Mouse (Mus musculus) olfactory bulb, adult 2 months (tissue): ENCODE data around the gene Nyx. TPM values are rescaled to one million over a fixed set of nuclear protein-coding genes. Genes with fewer than 3 reads are reported as not detected.

Experiments
- H3K27ac ChIP-seq: fragments of 200-500 bp; 2 replicates; pipeline ENCODE4 v1.5.1; 2012; ENCODE audit warnings: low read depth, low read length; ENCODE audit not compliant: insufficient read depth
- H3K4me1 ChIP-seq: fragments of 200-500 bp; 2 replicates; pipeline ENCODE4 v1.6.1; 2012; ENCODE audit warnings: low read length; ENCODE audit not compliant: control insufficient read depth, insufficient read depth
- H3K4me3 ChIP-seq: fragments of 200-500 bp; 2 replicates; pipeline ENCODE4 v1.5.1; 2012; ENCODE audit warnings: mild to moderate bottlenecking, low read depth, low read length, moderate library complexity; ENCODE audit not compliant: insufficient read depth
- CTCF ChIP-seq: fragments of 200-500 bp; IDR thresholded peaks from 2 replicates; pipeline ENCODE4 v1.5.1; 2012; ENCODE audit warnings: low read depth, mild to moderate bottlenecking, low read length, moderate library complexity; ENCODE audit not compliant: insufficient read depth
- POLR2A ChIP-seq: fragments of 200-500 bp; IDR thresholded peaks from 2 replicates; pipeline ENCODE4 v1.6.1; 2012; ENCODE audit warnings: mild to moderate bottlenecking, low read depth, low read length, moderate library complexity; ENCODE audit not compliant: insufficient read depth
- WGBS: fragments of 180-500 bp; shearing (Covaris S2); methylation state at CpG from one replicate; pipeline ENCODE4 v1.1.7; 2018; 5-methylcytosine and 5-hydroxymethylcytosine counted together
- polyA plus RNA-seq: library from polyadenylated mRNA; stranded (reverse); fragments of >200 nt; gene quantifications from 2 replicates; pipeline ENCODE4 v1.2.4, GENCODE M21; 2012; ENCODE audit warnings: low replicate concordance; ENCODE audit not compliant: missing spikeins, insufficient read depth, insufficient read length

The Nyx gene
- polyA plus RNA-seq, 1 experiment = not detected

DNA sequence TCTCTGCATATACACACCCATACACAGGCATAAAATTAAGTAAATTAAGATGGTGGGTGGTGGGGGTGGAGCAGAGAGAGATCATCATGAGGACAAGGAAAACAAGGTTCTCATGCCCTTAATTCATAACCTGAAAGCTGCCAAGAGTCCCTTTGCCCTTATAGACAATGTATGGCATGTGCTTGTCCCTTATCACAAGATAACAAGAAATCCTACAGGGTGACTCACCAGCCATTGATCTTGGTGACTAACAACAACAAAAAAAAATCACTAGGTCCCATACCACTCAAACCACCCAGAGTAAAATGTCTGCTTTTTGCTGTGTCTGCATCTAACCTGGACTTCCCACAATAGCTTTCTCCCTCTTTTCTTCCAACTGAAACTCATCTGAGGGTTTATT lies 18.5 kb downstream of the Nyx start:
- Histone ChIP-seq H3K27ac (no peak overlapping the region), H3K4me3 (no peak overlapping the region), H3K4me1 (peaks cover 2% of the 10 kb centered on the region; the same call in 1 of the 2 replicates)
- TF ChIP-seq CTCF (no peak), POLR2A (no peak)

DNA sequence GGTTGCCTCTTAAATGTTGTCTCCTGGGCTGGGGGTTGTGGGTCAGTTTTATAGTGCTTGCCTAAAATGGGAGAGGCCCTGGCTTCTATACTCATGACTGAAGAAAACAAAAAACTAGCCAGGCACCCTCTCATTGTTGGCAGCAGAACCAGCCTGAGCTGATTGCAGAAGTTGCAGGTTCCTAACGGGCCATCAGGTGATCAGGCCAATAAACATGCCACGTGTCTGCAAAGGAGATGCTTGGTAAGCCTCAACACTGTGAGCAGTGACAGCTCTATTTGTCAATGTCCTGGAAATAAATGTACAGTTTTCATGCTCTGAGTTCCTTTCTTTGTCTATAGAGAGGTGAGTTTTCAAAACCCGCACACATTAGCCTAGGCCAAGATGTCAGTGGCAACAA lies 23.1 kb downstream of the Nyx start:
- WGBS = 88% methylated on average over 3 of the region's 3 CpGs
- H3K4me3 ChIP-seq = no peak overlapping the region
- no peak overlapping the region for H3K27ac ChIP-seq
- H3K4me1 ChIP-seq = peaks cover 2% of the 10 kb centered on the region; the same call in 1 of the 2 replicates
- TF ChIP-seq POLR2A (no peak), CTCF (no peak)

GRCm38 (mm10) chrX:13489761-13490160 lies 23.9 kb downstream of the Nyx start:
- no peak for TF ChIP-seq CTCF
- TF ChIP-seq POLR2A = no peak
- Histone ChIP-seq H3K27ac (no peak overlapping the region), H3K4me3 (no peak overlapping the region), H3K4me1 (peaks cover 2% of the 10 kb centered on the region; the same call in 1 of the 2 replicates)
- 100% methylated on average over 1 of the region's 1 CpGs for WGBS

GRCm38 (mm10) chrX:13490941-13491340 lies 25.0 kb downstream of the Nyx start:
- WGBS = 86% methylated on average over 3 of the region's 3 CpGs
- TF ChIP-seq CTCF (no peak), POLR2A (no peak)
- peaks cover 8% of the 10 kb centered on the region; the same call in 1 of the 2 replicates for H3K4me1 ChIP-seq
- H3K4me3 ChIP-seq = no peak overlapping the region
- no peak overlapping the region for H3K27ac ChIP-seq

GRCm38 (mm10) chrX:13492922-13493321 lies 27.0 kb downstream of the Nyx start:
- Histone ChIP-seq H3K4me3 (no peak overlapping the region), H3K27ac (no peak overlapping the region), H3K4me1 (peaks cover 6% of the 10 kb centered on the region; the same call in 1 of the 2 replicates)
- TF ChIP-seq CTCF (no peak), POLR2A (no peak)

DNA sequence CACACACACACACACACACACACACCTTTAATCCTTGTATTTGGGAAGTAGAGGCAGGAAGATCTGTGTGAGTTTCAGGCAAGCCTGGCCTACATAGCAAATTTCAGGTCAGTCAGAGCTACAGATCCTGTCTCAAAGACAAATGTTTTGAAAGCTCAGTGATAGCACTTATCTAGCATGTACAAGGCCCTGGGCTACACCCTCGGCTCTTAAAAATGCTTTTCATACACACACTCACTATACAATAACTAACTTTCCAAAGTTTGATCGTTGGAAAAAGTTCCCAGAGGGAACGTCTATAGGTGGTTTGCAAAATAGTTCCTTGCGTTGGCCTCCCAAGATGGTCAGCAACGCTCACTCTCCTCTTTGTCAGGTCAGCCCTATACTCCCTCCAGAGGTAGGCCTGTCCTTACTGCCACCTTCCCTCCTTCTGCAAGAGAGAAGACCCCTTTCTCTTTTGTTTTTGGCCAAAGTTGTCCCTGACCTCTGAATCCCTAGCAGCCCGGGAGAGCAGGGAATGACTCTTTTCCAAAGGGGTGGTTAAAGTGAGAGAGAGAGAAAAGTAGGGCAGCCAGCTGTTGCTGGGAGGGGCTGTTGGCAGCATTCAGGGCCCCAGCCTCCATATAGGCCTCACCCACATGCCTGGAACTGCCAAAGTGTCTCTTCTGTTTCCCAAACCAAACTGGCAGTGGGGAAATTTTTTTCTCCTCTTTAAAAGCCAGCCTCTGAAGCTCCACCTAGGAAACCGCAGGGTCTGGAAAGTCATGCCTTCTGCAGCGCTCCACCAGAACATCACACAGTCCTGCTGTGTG lies 29.2 kb downstream of the Nyx start:
- Histone ChIP-seq H3K4me3 (no peak overlapping the region), H3K27ac (no peak overlapping the region), H3K4me1 (peaks cover 6% of the 10 kb centered on the region; the same call in 1 of the 2 replicates)
- no peak for TF ChIP-seq CTCF
- TF ChIP-seq POLR2A = no peak
- WGBS = 72% methylated on average over 8 of the region's 8 CpGs

DNA sequence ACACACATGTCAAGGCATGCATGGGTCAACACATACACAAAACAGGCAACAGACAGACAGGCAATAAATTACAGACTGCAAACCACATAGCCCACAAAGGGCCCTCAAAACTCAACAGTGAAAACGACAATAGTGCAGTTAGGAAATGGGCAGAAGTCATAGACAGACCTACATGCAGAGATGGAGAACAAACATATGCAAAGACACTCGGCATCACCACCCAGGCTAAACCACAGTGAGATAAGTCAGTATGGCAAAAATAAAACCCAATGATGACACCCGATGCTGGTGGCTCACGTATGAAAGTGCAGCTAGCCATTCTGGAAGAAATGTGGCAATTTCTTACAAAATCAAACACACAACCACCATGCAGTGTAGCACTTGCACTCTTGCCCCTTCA lies 34.4 kb downstream of the Nyx start:
- peaks cover 3% of the 10 kb centered on the region; the same call in 1 of the 2 replicates for H3K4me1 ChIP-seq
- WGBS = 90% methylated on average over 4 of the region's 4 CpGs
- no peak overlapping the region for H3K4me3 ChIP-seq
- TF ChIP-seq CTCF = no peak
- TF ChIP-seq POLR2A = no peak
- H3K27ac ChIP-seq = no peak overlapping the region

DNA sequence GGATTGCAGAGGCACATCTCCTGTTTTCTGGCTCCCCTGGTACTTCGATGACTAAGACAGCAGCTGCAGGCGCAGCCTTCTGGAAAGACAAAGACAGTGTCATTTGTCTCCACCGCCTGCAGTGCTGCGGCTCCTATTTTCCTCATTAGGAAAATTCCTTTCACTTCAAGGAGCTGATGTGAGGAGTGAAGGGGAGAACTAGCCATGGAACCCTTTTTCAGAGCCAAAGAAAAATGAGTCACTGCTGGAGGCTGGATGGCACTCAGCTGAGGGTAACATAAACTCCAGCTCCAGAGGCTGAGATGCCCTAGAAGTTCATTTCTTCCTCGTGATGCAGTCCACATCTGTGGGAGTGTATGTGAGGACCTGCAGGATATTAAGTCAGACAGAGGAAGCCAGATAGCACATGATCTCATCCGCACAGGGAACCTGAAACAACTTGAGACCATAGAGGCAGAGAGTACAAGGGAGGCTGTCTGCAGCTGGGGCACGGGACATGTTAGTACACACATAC lies 37.0 kb downstream of the Nyx start:
- no peaks in the 10 kb centered on the region for H3K4me1 ChIP-seq
- H3K4me3 ChIP-seq = no peak overlapping the region
- peak overlapping the region; percentile 92 for H3K27ac ChIP-seq
- TF ChIP-seq CTCF (no peak), POLR2A (no peak)
- WGBS = 35% methylated on average over 7 of the region's 7 CpGs

GRCm38 (mm10) chrX:13504389-13504788 lies 38.5 kb downstream of the Nyx start:
- 87% methylated on average over 7 of the region's 7 CpGs for whole genome bisulfite sequencing
- TF ChIP-seq CTCF (no peak), POLR2A (no peak)
- Histone ChIP-seq H3K4me1 (no peaks in the 10 kb centered on the region), H3K27ac (peak overlapping the region; percentile 6; the same call in 1 of the 2 replicates), H3K4me3 (no peak overlapping the region)

- no peak overlapping the region for H3K27ac ChIP-seq
- TF ChIP-seq POLR2A = no peak
- TF ChIP-seq CTCF = no peak
- no peaks in the 10 kb centered on the region for H3K4me1 ChIP-seq
- WGBS = 42% methylated on average over 2 of the region's 2 CpGs
- H3K4me3 ChIP-seq = no peak overlapping the region
These were observed 40.5 kb downstream of the Nyx start for GRCm38 (mm10) chrX:13506376-13506775.
